Mouse (Mus musculus): Measurements from ENCODE around the gene 4921530L21Rik. TPM values are rescaled to one million over a fixed set of nuclear protein-coding genes. Genes with fewer than 3 reads are reported as not detected.

Gene 4921530L21Rik
- polyA plus RNA-seq (2015; fragmentation: Nextera tagmentation; extraction: Ambion mirVana) = not detected in 2 replicates

DNA sequence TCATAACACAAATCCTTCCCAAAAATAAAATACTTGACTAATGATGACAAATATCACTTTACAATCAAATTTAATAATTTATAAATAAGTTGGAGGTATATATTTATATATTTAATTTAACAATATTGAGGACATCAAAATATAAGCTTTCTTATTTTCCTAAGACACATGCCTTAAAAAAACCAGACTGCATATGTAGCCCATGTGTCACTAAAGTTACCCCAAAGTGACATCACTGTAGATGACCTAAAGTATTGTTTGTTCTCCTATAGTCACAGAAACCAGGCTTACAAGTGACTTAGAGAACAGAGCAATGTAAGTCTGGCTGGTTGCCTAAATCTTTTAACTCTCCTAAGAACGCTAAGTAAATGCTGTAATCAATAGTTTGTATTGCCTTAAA lies at the start of gene 4921530L21Rik:
Gene 4921530L21Rik, plus strand, starts transcription at position 301 of the 400 bp plus-strand sequence.
- Histone ChIP-seq H3K4me2 (no peak within 1 kb of the TSS), H3K4me1 (replicated peaks) (no peaks in the 10 kb centered on the region), H3K9ac (no peak within 1 kb of the TSS), H3K9me3 (replicated peaks) (no peaks in the 10 kb centered on the region), H3K4me3 (replicated peaks) (no peak within 1 kb of the TSS), H3K27me3 (no peaks in the 10 kb centered on the region), H3K27ac (replicated peaks) (no peak within 1 kb of the TSS), H3K36me3 (replicated peaks) (no peaks in the 10 kb centered on the region)
- no peak for ATAC-seq (ENCODE audit: insufficient read depth)
- 70% methylated on average over 1 of the region's 1 CpGs for WGBS (ENCODE audit: insufficient replicate concordance)

DNA sequence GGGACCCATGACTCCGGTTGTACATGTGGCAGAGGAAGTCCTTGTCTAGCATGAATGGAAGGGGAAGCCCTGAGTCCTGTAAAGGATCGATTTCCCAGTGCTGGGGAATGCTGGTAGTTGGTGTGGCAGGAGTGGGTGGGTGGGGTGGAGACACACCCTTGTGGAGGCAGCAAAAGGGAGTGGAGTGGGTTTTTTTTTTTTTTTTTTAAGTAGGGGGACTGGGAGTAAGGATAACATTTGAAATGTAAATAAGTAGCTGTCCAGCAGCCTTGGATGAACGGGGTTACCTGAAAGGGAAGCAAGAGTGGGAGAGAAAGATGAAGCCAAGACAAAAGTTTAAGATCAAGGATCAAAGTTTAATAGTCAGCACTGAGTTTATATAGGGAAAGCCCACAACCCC lies 47.2 kb upstream of the 4921530L21Rik start:
- H3K4me1 ChIP-seq (replicated peaks) = no peaks in the 10 kb centered on the region
- WGBS (ENCODE audit: insufficient replicate concordance) = 49% methylated on average over 3 of the region's 3 CpGs
- H3K4me2 ChIP-seq = no peak overlapping the region
- ATAC-seq (ENCODE audit: insufficient read depth) = no peak
- H3K9me3 ChIP-seq (replicated peaks) = no peaks in the 10 kb centered on the region
- H3K27me3 ChIP-seq = no peaks in the 10 kb centered on the region
- no peak overlapping the region for H3K9ac ChIP-seq
- H3K27ac ChIP-seq (replicated peaks) = no peak overlapping the region
- no peak overlapping the region for H3K4me3 ChIP-seq (replicated peaks)
- H3K36me3 ChIP-seq (replicated peaks) = no peaks in the 10 kb centered on the region

DNA sequence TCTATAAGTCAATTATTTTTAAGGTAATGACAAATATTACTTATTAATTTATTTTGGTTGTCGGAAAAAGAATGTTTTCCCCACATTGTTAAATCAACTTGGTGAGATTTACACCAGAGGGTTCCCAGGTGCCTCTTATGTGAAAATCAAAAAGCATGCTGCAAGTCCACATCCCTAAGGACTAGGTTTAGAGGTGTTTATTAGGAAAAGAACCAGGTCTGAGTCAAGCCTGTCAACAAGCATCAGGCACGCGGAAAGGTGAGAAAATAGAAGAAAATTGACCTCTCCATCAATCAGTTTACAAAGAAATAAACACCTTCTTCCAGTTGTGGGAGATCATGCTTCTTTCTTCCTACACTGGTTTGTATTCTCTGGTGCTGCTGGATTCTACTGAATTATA lies 18.1 kb upstream of the 4921530L21Rik start:
- H3K36me3 ChIP-seq (replicated peaks) = no peaks in the 10 kb centered on the region
- H3K4me2 ChIP-seq = no peak overlapping the region
- no peak for ATAC-seq (ENCODE audit: insufficient read depth)
- 65% methylated on average over 3 of the region's 3 CpGs for WGBS (ENCODE audit: insufficient replicate concordance)
- H3K9me3 ChIP-seq (replicated peaks) = no peaks in the 10 kb centered on the region
- no peak overlapping the region for H3K27ac ChIP-seq (replicated peaks)
- no peak overlapping the region for H3K4me3 ChIP-seq (replicated peaks)
- no peak overlapping the region for H3K9ac ChIP-seq
- H3K4me1 ChIP-seq (replicated peaks) = no peaks in the 10 kb centered on the region
- no peaks in the 10 kb centered on the region for H3K27me3 ChIP-seq

DNA sequence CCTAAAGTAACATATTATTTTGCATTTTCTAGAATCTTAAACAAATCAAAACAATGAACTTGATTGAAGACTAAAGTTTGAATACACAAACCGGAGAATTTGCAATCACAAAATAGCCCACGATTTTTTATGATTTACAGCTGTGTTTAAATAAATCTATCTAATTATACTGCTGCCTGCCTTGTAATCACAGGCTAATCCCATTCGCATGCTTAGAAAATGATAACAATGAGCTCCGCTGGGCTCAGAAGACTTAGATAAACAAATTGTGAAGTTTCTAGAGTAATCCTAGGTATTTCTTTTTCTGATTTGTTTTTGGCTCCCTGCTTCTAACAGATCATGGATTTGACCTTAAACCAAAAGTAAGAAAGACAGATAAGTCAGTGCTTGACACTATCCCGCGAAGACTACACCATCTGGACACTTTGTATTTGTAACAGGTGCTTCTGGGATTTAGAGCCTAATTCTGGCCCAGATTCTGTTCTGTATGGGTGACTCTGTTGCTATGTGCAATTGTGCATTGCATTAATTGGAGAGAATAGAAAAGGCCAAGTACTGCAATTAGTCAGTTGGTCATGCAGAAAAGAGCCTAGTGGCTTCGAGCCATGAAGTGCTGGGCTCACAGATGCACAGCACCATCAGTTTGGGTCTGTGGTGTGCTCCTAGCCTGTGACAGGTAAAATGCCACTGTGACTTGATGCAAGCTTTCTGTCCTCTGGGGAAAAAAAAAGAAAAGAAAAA lies 15.2 kb upstream of the 4921530L21Rik start:
- Histone ChIP-seq H3K9ac (no peak overlapping the region), H3K4me3 (replicated peaks) (no peak overlapping the region), H3K9me3 (replicated peaks) (no peaks in the 10 kb centered on the region), H3K27ac (replicated peaks) (no peak overlapping the region), H3K36me3 (replicated peaks) (no peaks in the 10 kb centered on the region), H3K4me2 (no peak overlapping the region), H3K4me1 (replicated peaks) (no peaks in the 10 kb centered on the region), H3K27me3 (no peaks in the 10 kb centered on the region)
- 68% methylated on average over 7 of the region's 7 CpGs for WGBS (ENCODE audit: insufficient replicate concordance)
- no peak for ATAC-seq (ENCODE audit: insufficient read depth)

DNA sequence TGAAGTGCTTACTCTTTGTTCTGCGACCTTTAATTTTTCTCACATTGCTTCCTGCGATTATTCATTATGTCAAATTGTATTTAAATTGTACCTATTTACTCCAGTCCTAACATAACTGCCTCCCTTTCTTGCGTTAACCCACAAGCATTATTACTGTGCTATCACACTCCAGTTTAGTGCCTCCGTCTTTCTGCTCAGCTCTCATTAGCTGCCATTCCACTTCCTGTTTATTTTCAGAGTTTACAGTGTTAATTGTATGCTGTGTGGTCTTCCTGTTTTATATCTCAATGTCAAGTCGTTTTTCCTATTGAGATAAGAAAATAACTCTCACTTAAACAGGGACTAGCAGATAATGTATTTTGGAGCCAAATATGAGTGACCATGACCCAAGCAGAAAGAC lies 9.0 kb upstream of the 4921530L21Rik start:
- Histone ChIP-seq H3K36me3 (replicated peaks) (no peaks in the 10 kb centered on the region), H3K9ac (no peak overlapping the region), H3K9me3 (replicated peaks) (no peaks in the 10 kb centered on the region), H3K4me2 (no peak overlapping the region), H3K27ac (replicated peaks) (no peak overlapping the region), H3K4me3 (replicated peaks) (no peak overlapping the region), H3K27me3 (no peaks in the 10 kb centered on the region), H3K4me1 (replicated peaks) (no peaks in the 10 kb centered on the region)
- ATAC-seq (ENCODE audit: insufficient read depth) = no peak
- WGBS (ENCODE audit: insufficient replicate concordance) = 34% methylated on average over 5 of the region's 5 CpGs

DNA sequence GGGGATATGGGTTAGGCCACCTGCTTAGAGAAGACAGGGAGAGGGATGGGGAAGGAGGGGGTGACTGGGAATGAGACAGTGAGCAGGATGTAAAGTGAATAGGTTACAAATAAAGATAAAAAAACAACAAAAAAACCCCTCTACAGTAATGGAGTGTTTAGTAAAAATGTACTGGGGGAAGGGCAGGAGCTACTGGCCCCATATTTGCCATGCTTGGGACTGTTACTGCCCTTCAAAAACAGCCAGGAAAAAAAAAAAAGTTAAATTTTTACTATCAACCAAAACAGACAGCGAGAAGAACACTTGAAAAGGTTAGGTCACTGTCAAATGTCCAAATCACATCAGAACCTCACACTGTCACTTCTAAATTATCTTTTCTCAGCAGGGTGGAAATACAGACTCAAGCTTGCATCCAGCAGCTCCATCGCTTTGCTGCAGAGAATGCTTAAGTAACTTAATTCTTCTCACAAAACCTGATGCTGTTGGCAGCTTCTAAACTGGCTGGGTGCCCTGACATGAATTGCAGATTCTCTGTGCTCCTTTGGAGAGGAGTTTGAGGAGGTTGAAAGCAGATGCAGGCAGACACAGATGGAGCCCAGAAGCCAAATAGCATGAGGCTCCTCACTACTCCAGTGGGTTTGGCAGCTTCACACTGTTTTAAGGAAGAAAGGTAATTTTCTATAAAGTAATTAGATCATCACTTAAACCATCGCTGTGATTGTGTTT lies 4.1 kb upstream of the 4921530L21Rik start:
- ATAC-seq (ENCODE audit: insufficient read depth) = no peak
- 56% methylated on average over 3 of the region's 3 CpGs for WGBS (ENCODE audit: insufficient replicate concordance)
- H3K4me3 ChIP-seq (replicated peaks) = no peak overlapping the region

DNA sequence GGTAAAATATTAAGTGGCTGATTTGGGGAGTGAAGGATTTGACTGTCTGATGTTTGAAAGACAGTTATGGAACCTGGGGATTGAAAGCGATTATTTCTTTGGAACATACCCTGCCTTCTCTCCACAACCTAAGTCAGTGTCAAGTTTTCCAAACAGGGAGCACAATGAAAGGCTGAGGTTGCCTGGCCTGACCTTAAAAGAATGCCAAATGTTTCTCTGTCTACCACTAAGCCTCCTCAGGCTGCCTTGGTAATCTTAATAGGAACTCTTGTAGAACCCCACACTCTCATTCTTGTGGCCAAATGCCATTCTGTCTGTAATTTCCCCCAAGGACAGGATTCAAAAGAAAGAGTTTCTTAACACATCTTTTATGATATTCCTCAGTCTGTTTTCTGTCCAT lies 3.5 kb upstream of the 4921530L21Rik start:
- Histone ChIP-seq H3K27ac (replicated peaks) (no peak overlapping the region), H3K9ac (no peak overlapping the region), H3K9me3 (replicated peaks) (no peaks in the 10 kb centered on the region), H3K4me2 (no peak overlapping the region), H3K4me1 (replicated peaks) (no peaks in the 10 kb centered on the region), H3K27me3 (no peaks in the 10 kb centered on the region), H3K36me3 (replicated peaks) (no peaks in the 10 kb centered on the region), H3K4me3 (replicated peaks) (no peak overlapping the region)
- WGBS (ENCODE audit: insufficient replicate concordance) = 63% methylated on average over 1 of the region's 1 CpGs
- no peak for ATAC-seq (ENCODE audit: insufficient read depth)

More for the DNA sequence above, 4.1 kb upstream of the 4921530L21Rik start:
- Histone ChIP-seq H3K4me1 (replicated peaks) (no peaks in the 10 kb centered on the region), H3K4me2 (no peak overlapping the region), H3K36me3 (replicated peaks) (no peaks in the 10 kb centered on the region), H3K9me3 (replicated peaks) (no peaks in the 10 kb centered on the region), H3K27ac (replicated peaks) (no peak overlapping the region), H3K27me3 (no peaks in the 10 kb centered on the region), H3K9ac (no peak overlapping the region)

DNA sequence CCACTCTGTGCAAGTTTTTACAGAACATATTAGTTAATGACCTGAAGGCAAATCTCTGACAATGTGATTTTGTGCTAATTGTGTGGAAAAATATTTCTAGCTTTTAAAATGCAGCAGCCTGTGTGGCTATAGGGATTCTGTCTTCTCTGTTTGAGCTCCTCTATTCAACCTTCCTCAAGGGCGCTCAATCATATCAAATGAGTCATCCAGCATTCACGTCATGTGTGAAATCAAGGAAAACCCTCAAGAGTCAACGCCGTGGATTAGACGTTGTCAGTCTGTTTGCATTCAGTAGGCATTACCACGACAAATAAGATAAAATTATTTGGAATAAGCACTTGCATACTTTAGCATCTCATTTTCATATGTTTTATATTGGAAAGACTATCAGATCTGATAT lies 18.4 kb downstream of the 4921530L21Rik start:
- 68% methylated on average over 6 of the region's 6 CpGs for WGBS (ENCODE audit: insufficient replicate concordance)

DNA sequence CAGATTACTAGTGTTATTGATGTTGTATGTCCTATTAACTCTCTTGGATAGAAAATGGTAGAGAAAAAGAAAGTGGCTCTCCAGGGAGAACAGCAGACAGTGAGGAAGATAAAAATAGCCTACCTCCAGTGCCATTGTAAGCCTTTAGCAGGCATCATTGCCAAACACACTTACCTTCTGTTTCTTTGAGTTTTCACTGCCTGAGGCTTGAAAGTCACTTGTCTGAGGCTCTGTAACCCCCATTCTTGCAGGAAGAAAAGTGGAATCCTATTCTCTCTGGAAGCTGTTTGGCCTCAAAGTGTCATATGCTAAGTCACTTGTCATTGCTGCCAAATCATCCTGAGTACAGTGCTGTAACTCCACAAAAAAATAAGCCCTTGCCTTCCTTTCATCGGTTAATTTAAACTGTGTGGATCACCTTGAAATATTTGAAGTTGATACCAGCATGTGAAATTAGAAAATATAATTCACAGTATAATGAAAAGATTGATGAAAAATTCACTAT lies 23.6 kb downstream of the 4921530L21Rik start:
- no peak for ATAC-seq (ENCODE audit: insufficient read depth)
- no peak overlapping the region for H3K9ac ChIP-seq

More for the DNA sequence above, 18.4 kb downstream of the 4921530L21Rik start:
- Histone ChIP-seq H3K36me3 (replicated peaks) (no peaks in the 10 kb centered on the region), H3K9me3 (replicated peaks) (no peaks in the 10 kb centered on the region), H3K4me2 (no peak overlapping the region), H3K9ac (no peak overlapping the region), H3K27me3 (no peaks in the 10 kb centered on the region), H3K27ac (replicated peaks) (no peak overlapping the region), H3K4me1 (replicated peaks) (no peaks in the 10 kb centered on the region), H3K4me3 (replicated peaks) (no peak overlapping the region)
- no peak for ATAC-seq (ENCODE audit: insufficient read depth)

DNA sequence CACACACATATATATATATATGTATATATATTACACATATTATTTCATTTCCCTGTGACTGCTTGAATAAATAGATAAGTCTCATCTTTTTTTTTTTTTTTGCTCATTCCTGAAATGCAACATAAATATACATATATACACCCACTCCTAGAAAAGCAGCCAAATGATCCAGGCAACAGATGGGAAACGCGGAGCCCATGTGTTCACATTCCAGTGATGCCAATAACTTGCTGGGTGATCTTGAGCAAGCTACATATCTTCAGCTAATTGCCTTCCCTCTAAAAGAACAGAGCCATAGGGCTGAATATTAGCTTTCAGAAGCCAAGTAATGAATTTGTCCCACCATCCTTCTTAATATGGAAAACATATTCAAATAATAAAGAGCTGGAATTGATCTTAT lies 32.2 kb downstream of the 4921530L21Rik start:
- no peak overlapping the region for H3K4me3 ChIP-seq (replicated peaks)
- H3K9me3 ChIP-seq (replicated peaks) = no peaks in the 10 kb centered on the region
- H3K27me3 ChIP-seq = no peaks in the 10 kb centered on the region
- H3K4me1 ChIP-seq (replicated peaks) = no peaks in the 10 kb centered on the region
- H3K4me2 ChIP-seq = no peak overlapping the region
- no peak overlapping the region for H3K9ac ChIP-seq
- WGBS (ENCODE audit: insufficient replicate concordance) = 62% methylated on average over 2 of the region's 2 CpGs
- no peak overlapping the region for H3K27ac ChIP-seq (replicated peaks)
- H3K36me3 ChIP-seq (replicated peaks) = no peaks in the 10 kb centered on the region
- no peak for ATAC-seq (ENCODE audit: insufficient read depth)

More for the DNA sequence above, 23.6 kb downstream of the 4921530L21Rik start:
- H3K4me1 ChIP-seq (replicated peaks) = no peaks in the 10 kb centered on the region
- H3K4me3 ChIP-seq (replicated peaks) = no peak overlapping the region
- no peak overlapping the region for H3K4me2 ChIP-seq
- H3K9me3 ChIP-seq (replicated peaks) = no peaks in the 10 kb centered on the region
- WGBS (ENCODE audit: insufficient replicate concordance) = 63% methylated on average over 1 of the region's 1 CpGs
- no peaks in the 10 kb centered on the region for H3K36me3 ChIP-seq (replicated peaks)
- no peaks in the 10 kb centered on the region for H3K27me3 ChIP-seq
- H3K27ac ChIP-seq (replicated peaks) = no peak overlapping the region

DNA sequence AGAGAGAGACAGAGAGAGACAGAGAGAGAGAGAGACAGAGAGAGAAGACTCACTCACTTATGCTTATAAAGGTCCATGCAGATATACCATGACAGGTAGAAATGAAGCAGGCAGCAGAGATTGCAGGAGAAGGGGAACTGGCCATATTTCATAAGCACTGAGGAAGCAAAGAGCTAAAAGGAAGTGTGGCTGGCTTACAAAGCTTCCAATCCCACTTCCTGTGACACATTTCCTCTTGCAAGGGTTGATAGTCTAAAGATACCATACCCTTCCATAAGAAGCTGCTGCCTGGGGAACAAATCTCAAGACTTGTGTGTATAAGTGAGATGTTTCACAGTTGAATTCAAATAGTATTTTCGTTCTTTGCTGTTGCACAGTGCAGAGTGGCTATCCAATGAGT lies 45.7 kb downstream of the 4921530L21Rik start:
- H3K9ac ChIP-seq = no peak overlapping the region
- no peak overlapping the region for H3K4me2 ChIP-seq
- H3K9me3 ChIP-seq (replicated peaks) = no peaks in the 10 kb centered on the region
- no peaks in the 10 kb centered on the region for H3K4me1 ChIP-seq (replicated peaks)
- H3K4me3 ChIP-seq (replicated peaks) = no peak overlapping the region
- no peaks in the 10 kb centered on the region for H3K27me3 ChIP-seq
- ATAC-seq (ENCODE audit: insufficient read depth) = no peak
- WGBS (ENCODE audit: insufficient replicate concordance) = 45% methylated on average over 1 of the region's 1 CpGs
- H3K27ac ChIP-seq (replicated peaks) = no peak overlapping the region
- no peaks in the 10 kb centered on the region for H3K36me3 ChIP-seq (replicated peaks)
